ENCODE assay signal across 8 mouse cellular contexts in genomic region chr14:32166062-32166441, GRCm38 (mm10). TPM values are rescaled to one million over a fixed set of nuclear protein-coding genes. Genes with fewer than 3 reads are reported as not detected.
A peak's percentile ranks its signal among the peaks of the same experiment; 100 is the strongest.
DNase-seq lines count a peak whose midpoint lies in the region; ATAC-seq lines count a peak whose summit lies in the region.

No protein-coding gene starts in this region.

- H3K27ac ChIP-seq in neural tube, embryonic 11.5 days (ENCODE audit: low read depth, low read length): no peak overlapping the region
- H3K27ac ChIP-seq in forebrain, embryonic 14.5 days (ENCODE audit: low read depth, low read length): no peak overlapping the region
- H3K27ac ChIP-seq in liver, embryonic 11.5 days (ENCODE audit: low read depth, low read length): peak overlapping the region; percentile 95
- H3K27ac ChIP-seq in stomach, embryonic 16.5 days (ENCODE audit: low read length): peak overlapping the region; percentile 92; the same call in 1 of the 2 replicates

- no peaks in the 10 kb centered on the region for H3K9me3 ChIP-seq in neural tube, embryonic 11.5 days (ENCODE audit: control insufficient read depth, low read length)
- no peaks in the 10 kb centered on the region for H3K9me3 ChIP-seq in forebrain, embryonic 14.5 days (replicated peaks; ENCODE audit: control insufficient read depth, low read length)
- H3K9me3 ChIP-seq in liver, embryonic 11.5 days (ENCODE audit: control insufficient read depth, low read length): no peaks in the 10 kb centered on the region
- H3K9me3 ChIP-seq in stomach, embryonic 16.5 days (replicated peaks; ENCODE audit: control insufficient read depth, low read length): no peaks in the 10 kb centered on the region

- DNase-seq in neural tube, embryonic 11.5 days (ENCODE audit: low spot score): no peak
- DNase-seq in neural tube, embryonic 10.5 days (ENCODE audit: extremely low spot score, low spot score): no peak
- no peak for DNase-seq in forebrain, embryonic 14.5 days (ENCODE audit: low spot score)
- DNase-seq in liver, embryonic 11.5 days (ENCODE audit: low spot score): no peak
- no peak for DNase-seq in thymus, adult 18-20 months
- no peak for DNase-seq in adrenal gland, postnatal 14 days
- DNase-seq in kidney, postnatal 4 days: no peak

- ATAC-seq in neural tube, embryonic 11.5 days (ENCODE audit: insufficient read depth, low FRiP score, low TSS enrichment): no peak
- no peak for ATAC-seq in forebrain, embryonic 14.5 days
- ATAC-seq in liver, embryonic 11.5 days (replicated peaks; ENCODE audit: low FRiP score): no peak
- ATAC-seq in stomach, embryonic 16.5 days (ENCODE audit: insufficient read depth, low FRiP score): no peak

- 74% methylated on average over 2 of the region's 2 CpGs for WGBS in neural tube, embryonic 11.5 days
- 86% methylated on average over 2 of the region's 2 CpGs for WGBS in forebrain, embryonic 14.5 days
- WGBS in liver, embryonic 11.5 days: 44% methylated on average over 2 of the region's 2 CpGs
- 29% methylated on average over 2 of the region's 2 CpGs for WGBS in stomach, embryonic 16.5 days

- peak overlapping the region; percentile 97; the same call in 1 of the 2 replicates for H3K4me2 ChIP-seq in neural tube, embryonic 11.5 days (ENCODE audit: low read depth)
- peak overlapping the region; percentile 97 for H3K4me2 ChIP-seq in forebrain, embryonic 14.5 days (ENCODE audit: low read length)
- peak overlapping the region; percentile 91 for H3K4me2 ChIP-seq in liver, embryonic 11.5 days
- H3K4me2 ChIP-seq in stomach, embryonic 16.5 days (ENCODE audit: low read depth, low read length): peak overlapping the region; percentile 94

- H3K9ac ChIP-seq in neural tube, embryonic 11.5 days (ENCODE audit: low read length): no peak overlapping the region
- peak overlapping the region; percentile 64; the same call in 1 of the 2 replicates for H3K9ac ChIP-seq in forebrain, embryonic 14.5 days (ENCODE audit: low read length)
- peak overlapping the region; percentile 62 for H3K9ac ChIP-seq in liver, embryonic 11.5 days (ENCODE audit: low read depth, low read length)
- peak overlapping the region; percentile 75; the same call in 1 of the 2 replicates for H3K9ac ChIP-seq in stomach, embryonic 16.5 days (ENCODE audit: low read length)

- H3K4me1 ChIP-seq in neural tube, embryonic 11.5 days (ENCODE audit: control insufficient read depth, insufficient read depth, low read length): peaks cover 6% of the 10 kb centered on the region; the same call in 1 of the 2 replicates
- H3K4me1 ChIP-seq in forebrain, embryonic 14.5 days (ENCODE audit: control insufficient read depth, insufficient read depth, low read length): peaks cover 7% of the 10 kb centered on the region
- H3K4me1 ChIP-seq in liver, embryonic 11.5 days (replicated peaks; ENCODE audit: control insufficient read depth, insufficient read depth, low read length): peaks cover 76% of the 10 kb centered on the region
- peaks cover 47% of the 10 kb centered on the region for H3K4me1 ChIP-seq in stomach, embryonic 16.5 days (ENCODE audit: control insufficient read depth, insufficient read depth, low read length)

- H3K36me3 ChIP-seq in neural tube, embryonic 11.5 days (ENCODE audit: control insufficient read depth, insufficient read depth, low read length): no peaks in the 10 kb centered on the region
- H3K36me3 ChIP-seq in forebrain, embryonic 14.5 days (ENCODE audit: control insufficient read depth, insufficient read depth, low read length): peaks cover under 1% of the 10 kb centered on the region; the same call in 1 of the 2 replicates
- H3K36me3 ChIP-seq in liver, embryonic 11.5 days (ENCODE audit: control insufficient read depth, insufficient read depth, low read length): peaks cover 4% of the 10 kb centered on the region; the same call in 1 of the 2 replicates
- no peaks in the 10 kb centered on the region for H3K36me3 ChIP-seq in stomach, embryonic 16.5 days (ENCODE audit: control insufficient read depth, insufficient read depth, low read length)

- H3K4me3 ChIP-seq in neural tube, embryonic 11.5 days (ENCODE audit: low read depth, low read length): peak overlapping the region; percentile 48; the same call in 1 of the 2 replicates
- H3K4me3 ChIP-seq in forebrain, embryonic 14.5 days (ENCODE audit: low read depth, low read length): no peak overlapping the region; the same call in 1 of the 2 replicates
- peak overlapping the region; percentile 52 for H3K4me3 ChIP-seq in liver, embryonic 11.5 days (ENCODE audit: low read depth, low read length)
- H3K4me3 ChIP-seq in stomach, embryonic 16.5 days (replicated peaks; ENCODE audit: low read length): peak overlapping the region; percentile 60

- no peaks in the 10 kb centered on the region for H3K27me3 ChIP-seq in neural tube, embryonic 11.5 days (ENCODE audit: control insufficient read depth, insufficient read depth, low read length)
- no peaks in the 10 kb centered on the region for H3K27me3 ChIP-seq in forebrain, embryonic 14.5 days (replicated peaks; ENCODE audit: control insufficient read depth, insufficient read depth, low read length)
- no peaks in the 10 kb centered on the region for H3K27me3 ChIP-seq in liver, embryonic 11.5 days (replicated peaks; ENCODE audit: control insufficient read depth, insufficient read depth, low read length)
- H3K27me3 ChIP-seq in stomach, embryonic 16.5 days (ENCODE audit: control insufficient read depth, insufficient read depth, low read length): no peaks in the 10 kb centered on the region

RNA-seq across cellular contexts. Expression of gene Ncoa4, which starts 6.4 kb away (rescaled TPM):
- 97.2 and 106 TPM in 2 replicates for polyA plus RNA-seq in neural tube, embryonic 11.5 days (2014; fragmentation: Nextera tagmentation; extraction: Ambion mirVana)
- polyA plus RNA-seq in forebrain, embryonic 14.5 days (2014; fragmentation: Nextera tagmentation; extraction: Ambion mirVana): 137 and 145 TPM in 2 replicates
- 172 and 197 TPM in 2 replicates for polyA plus RNA-seq in liver, embryonic 11.5 days (2014; fragmentation: Nextera tagmentation; extraction: Ambion mirVana)
- polyA plus RNA-seq in stomach, embryonic 16.5 days (2015; fragmentation: Nextera tagmentation; extraction: Ambion mirVana): 145 and 150 TPM in 2 replicates
- 175 and 198 TPM in 2 replicates for total RNA-seq in adrenal gland, postnatal 14 days (2021)

RNA-seq across cellular contexts. Expression of gene Msmb, which starts 24.2 kb away (rescaled TPM):
- not detected in 2 replicates for polyA plus RNA-seq in neural tube, embryonic 11.5 days (2014; fragmentation: Nextera tagmentation; extraction: Ambion mirVana)
- polyA plus RNA-seq in forebrain, embryonic 14.5 days (2014; fragmentation: Nextera tagmentation; extraction: Ambion mirVana): not detected in 2 replicates
- 0.38 TPM in 1 of 2 replicates, not detected in the other for polyA plus RNA-seq in liver, embryonic 11.5 days (2014; fragmentation: Nextera tagmentation; extraction: Ambion mirVana)
- polyA plus RNA-seq in stomach, embryonic 16.5 days (2015; fragmentation: Nextera tagmentation; extraction: Ambion mirVana): not detected in 2 replicates
- not detected in 2 replicates for total RNA-seq in adrenal gland, postnatal 14 days (2021)

RNA-seq across cellular contexts. Expression of gene Timm23, which starts 35.6 kb away (rescaled TPM):
- polyA plus RNA-seq in neural tube, embryonic 11.5 days (2014; fragmentation: Nextera tagmentation; extraction: Ambion mirVana): 303 and 304 TPM in 2 replicates
- polyA plus RNA-seq in forebrain, embryonic 14.5 days (2014; fragmentation: Nextera tagmentation; extraction: Ambion mirVana): 258 and 290 TPM in 2 replicates
- 425 and 431 TPM in 2 replicates for polyA plus RNA-seq in liver, embryonic 11.5 days (2014; fragmentation: Nextera tagmentation; extraction: Ambion mirVana)
- 218 and 251 TPM in 2 replicates for polyA plus RNA-seq in stomach, embryonic 16.5 days (2015; fragmentation: Nextera tagmentation; extraction: Ambion mirVana)
- total RNA-seq in adrenal gland, postnatal 14 days (2021): 260 and 274 TPM in 2 replicates

RNA-seq across cellular contexts. Expression of gene Parg, which starts 35.7 kb away (rescaled TPM):
- polyA plus RNA-seq in neural tube, embryonic 11.5 days (2014; fragmentation: Nextera tagmentation; extraction: Ambion mirVana): 65.4 and 69.5 TPM in 2 replicates
- polyA plus RNA-seq in forebrain, embryonic 14.5 days (2014; fragmentation: Nextera tagmentation; extraction: Ambion mirVana): 41.0 and 43.2 TPM in 2 replicates
- 37.2 and 41.3 TPM in 2 replicates for polyA plus RNA-seq in liver, embryonic 11.5 days (2014; fragmentation: Nextera tagmentation; extraction: Ambion mirVana)
- polyA plus RNA-seq in stomach, embryonic 16.5 days (2015; fragmentation: Nextera tagmentation; extraction: Ambion mirVana): 29.1 and 30.0 TPM in 2 replicates
- 54.4 and 59.0 TPM in 2 replicates for total RNA-seq in adrenal gland, postnatal 14 days (2021)

Comparison
In these comparisons a context has a peak if more than half of its experiments do, and no peak if none do; other contexts are left out.
1. H3K27ac ChIP-seq: peak in liver, embryonic 11.5 days (single experiment) and stomach, embryonic 16.5 days (single experiment); none in neural tube, embryonic 11.5 days (single experiment) and forebrain, embryonic 14.5 days (single experiment).
2. Peak in every context shown above with its lines, with median percentiles within 50 percentile points of each other: H3K4me2 ChIP-seq.